Mouse (Mus musculus): ENCODE measurements around the gene Med4. TPM values are rescaled to one million over a fixed set of nuclear protein-coding genes. Genes with fewer than 3 reads are reported as not detected.

The Med4 gene
- polyA plus RNA-seq, 1 experiment from 2014 or later = 20.4 TPM

- DNase-seq = no peak
- ATAC-seq = no peak
Observed at GRCm38 (mm10) chr14:73478321-73478720, 31.5 kb upstream of the Med4 start.

DNA sequence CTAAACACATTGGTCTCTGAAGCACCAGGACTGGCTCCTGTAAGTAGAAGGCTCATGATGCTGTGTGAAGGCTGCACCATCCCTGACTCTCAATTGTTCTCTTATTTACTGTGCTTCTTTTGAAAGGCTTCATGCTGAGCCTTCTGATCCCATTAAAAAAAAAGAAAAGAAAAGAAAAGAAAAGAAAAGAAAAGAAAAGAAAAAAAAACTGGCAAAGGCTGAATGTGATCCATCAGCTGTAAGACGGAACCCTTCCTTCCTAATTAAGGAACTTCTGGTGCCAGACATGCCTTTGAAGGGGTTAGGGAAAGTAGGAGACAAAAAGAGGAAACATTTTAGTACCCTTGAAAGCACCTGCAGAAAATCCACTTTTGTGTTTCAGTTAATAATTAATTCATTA is 30.1 kb upstream of the Med4 start:
- Histone ChIP-seq H3K36me3 (replicated peaks; ENCODE audit: insufficient read depth, low read length) (no peaks in the 10 kb centered on the region), H3K4me2 (ENCODE audit: low read depth, low read length) (no peak overlapping the region), H3K4me1 (ENCODE audit: insufficient read depth) (no peaks in the 10 kb centered on the region), H3K9ac (replicated peaks) (no peak overlapping the region), H3K4me3 (ENCODE audit: low read depth, low read length) (no peak overlapping the region), H3K27me3 (ENCODE audit: insufficient read depth, low read length) (no peaks in the 10 kb centered on the region), H3K27ac (ENCODE audit: low read depth) (no peak overlapping the region), H3K9me3 (ENCODE audit: low read length) (no peaks in the 10 kb centered on the region)
- 67% methylated on average over 1 of the region's 1 CpGs for WGBS (ENCODE audit: insufficient replicate concordance)
- DNase-seq (no peak), ATAC-seq (no peak)
- TF ChIP-seq EP300 (IDR thresholded peaks at IDR 0.05; ENCODE audit: low read depth) (no peak), CTCF (IDR thresholded peaks at IDR 0.05; ENCODE audit: low read depth) (no peak)

More at GRCm38 (mm10) chr14:73478321-73478720, 31.5 kb upstream of the Med4 start:
- peaks cover 11% of the 10 kb centered on the region for H3K4me1 ChIP-seq (ENCODE audit: insufficient read depth)
- H3K27me3 ChIP-seq (ENCODE audit: insufficient read depth, low read length) = no peaks in the 10 kb centered on the region
- TF ChIP-seq CTCF (IDR thresholded peaks at IDR 0.05; ENCODE audit: low read depth) = no peak
- no peak for TF ChIP-seq EP300 (IDR thresholded peaks at IDR 0.05; ENCODE audit: low read depth)
- H3K9ac ChIP-seq (replicated peaks) = no peak overlapping the region
- no peak overlapping the region for H3K4me2 ChIP-seq (ENCODE audit: low read depth, low read length)
- 73% methylated on average over 3 of the region's 3 CpGs for WGBS (ENCODE audit: insufficient replicate concordance)
- H3K9me3 ChIP-seq (ENCODE audit: low read length) = no peaks in the 10 kb centered on the region
- H3K4me3 ChIP-seq (ENCODE audit: low read depth, low read length) = no peak overlapping the region
- no peaks in the 10 kb centered on the region for H3K36me3 ChIP-seq (replicated peaks; ENCODE audit: insufficient read depth, low read length)
- H3K27ac ChIP-seq (ENCODE audit: low read depth) = no peak overlapping the region

GRCm38 (mm10) chr14:73483516-73484229 is 26.2 kb upstream of the Med4 start:
- H3K9me3 ChIP-seq (ENCODE audit: low read length) = no peaks in the 10 kb centered on the region
- H3K36me3 ChIP-seq (replicated peaks; ENCODE audit: insufficient read depth, low read length) = no peaks in the 10 kb centered on the region
- WGBS (ENCODE audit: insufficient replicate concordance) = 73% methylated on average over 5 of the region's 5 CpGs
- no peaks in the 10 kb centered on the region for H3K4me1 ChIP-seq (ENCODE audit: insufficient read depth)
- ATAC-seq (no peak), DNase-seq (no peak)
- H3K9ac ChIP-seq (replicated peaks) = no peak overlapping the region
- TF ChIP-seq EP300 (IDR thresholded peaks at IDR 0.05; ENCODE audit: low read depth) = no peak
- no peak for TF ChIP-seq CTCF (IDR thresholded peaks at IDR 0.05; ENCODE audit: low read depth)
- H3K27ac ChIP-seq (ENCODE audit: low read depth) = no peak overlapping the region
- no peak overlapping the region for H3K4me2 ChIP-seq (ENCODE audit: low read depth, low read length)
- no peaks in the 10 kb centered on the region for H3K27me3 ChIP-seq (ENCODE audit: insufficient read depth, low read length)
- no peak overlapping the region for H3K4me3 ChIP-seq (ENCODE audit: low read depth, low read length)

- Histone ChIP-seq H3K4me2 (ENCODE audit: low read depth, low read length) (no peak overlapping the region), H3K9ac (replicated peaks) (no peak overlapping the region), H3K4me1 (ENCODE audit: insufficient read depth) (no peaks in the 10 kb centered on the region), H3K9me3 (ENCODE audit: low read length) (no peaks in the 10 kb centered on the region), H3K36me3 (replicated peaks; ENCODE audit: insufficient read depth, low read length) (no peaks in the 10 kb centered on the region), H3K27ac (ENCODE audit: low read depth) (no peak overlapping the region), H3K27me3 (ENCODE audit: insufficient read depth, low read length) (no peaks in the 10 kb centered on the region), H3K4me3 (ENCODE audit: low read depth, low read length) (no peak overlapping the region)
- DNase-seq = no peak
- TF ChIP-seq EP300 (IDR thresholded peaks at IDR 0.05; ENCODE audit: low read depth) = no peak
- TF ChIP-seq CTCF (IDR thresholded peaks at IDR 0.05; ENCODE audit: low read depth) = 0 out of 2 replicates have a peak, but pooled peaks have one; percentile 17
- 66% methylated on average over 3 of the region's 3 CpGs for WGBS (ENCODE audit: insufficient replicate concordance)
- no peak for ATAC-seq
Observed at GRCm38 (mm10) chr14:73484366-73485110, 25.3 kb upstream of the Med4 start.

- 70% methylated on average over 5 of the region's 5 CpGs for WGBS (ENCODE audit: insufficient replicate concordance)
- no peaks in the 10 kb centered on the region for H3K4me1 ChIP-seq (ENCODE audit: insufficient read depth)
- no peaks in the 10 kb centered on the region for H3K36me3 ChIP-seq (replicated peaks; ENCODE audit: insufficient read depth, low read length)
- no peak for DNase-seq
- no peak overlapping the region for H3K4me2 ChIP-seq (ENCODE audit: low read depth, low read length)
- H3K27ac ChIP-seq (ENCODE audit: low read depth) = no peak overlapping the region
- no peaks in the 10 kb centered on the region for H3K27me3 ChIP-seq (ENCODE audit: insufficient read depth, low read length)
- no peaks in the 10 kb centered on the region for H3K9me3 ChIP-seq (ENCODE audit: low read length)
- no peak for TF ChIP-seq EP300 (IDR thresholded peaks at IDR 0.05; ENCODE audit: low read depth)
- no peak for TF ChIP-seq CTCF (IDR thresholded peaks at IDR 0.05; ENCODE audit: low read depth)
- no peak overlapping the region for H3K4me3 ChIP-seq (ENCODE audit: low read depth, low read length)
- ATAC-seq = no peak
- H3K9ac ChIP-seq (replicated peaks) = no peak overlapping the region
Observed at GRCm38 (mm10) chr14:73486641-73487040, 23.2 kb upstream of the Med4 start.

- H3K4me2 ChIP-seq (ENCODE audit: low read depth, low read length) = no peak overlapping the region
- no peaks in the 10 kb centered on the region for H3K9me3 ChIP-seq (ENCODE audit: low read length)
- ATAC-seq (no peak), DNase-seq (no peak)
- H3K27me3 ChIP-seq (ENCODE audit: insufficient read depth, low read length) = no peaks in the 10 kb centered on the region
- H3K9ac ChIP-seq (replicated peaks) = no peak overlapping the region
- no peak for TF ChIP-seq CTCF (IDR thresholded peaks at IDR 0.05; ENCODE audit: low read depth)
- no peak for TF ChIP-seq EP300 (IDR thresholded peaks at IDR 0.05; ENCODE audit: low read depth)
- H3K4me1 ChIP-seq (ENCODE audit: insufficient read depth) = no peaks in the 10 kb centered on the region
- H3K27ac ChIP-seq (ENCODE audit: low read depth) = no peak overlapping the region
- H3K4me3 ChIP-seq (ENCODE audit: low read depth, low read length) = no peak overlapping the region
- WGBS (ENCODE audit: insufficient replicate concordance) = 90% methylated on average over 6 of the region's 6 CpGs
- H3K36me3 ChIP-seq (replicated peaks; ENCODE audit: insufficient read depth, low read length) = no peaks in the 10 kb centered on the region
Observed at GRCm38 (mm10) chr14:73493356-73493755, 16.5 kb upstream of the Med4 start.

All from liver, postnatal 0 days (tissue).